Mouse (Mus musculus): ENCODE results near the gene Gpx7. TPM values are rescaled to one million over a fixed set of nuclear protein-coding genes. Genes with fewer than 3 reads are reported as not detected.

The Gpx7 gene
- polyA plus RNA-seq, 1 experiment from 2014 or later: 51.4 TPM

GRCm38 (mm10) chr4:108403861-108404635 is 2.7 kb downstream of the Gpx7 start:
- Histone ChIP-seq H3K27ac (ENCODE audit: low read length) (no peak overlapping the region), H3K36me3 (ENCODE audit: control insufficient read depth, insufficient read depth) (peaks cover 7% of the 10 kb centered on the region; the same call in 1 of the 2 replicates), H3K27me3 (ENCODE audit: control insufficient read depth, insufficient read depth, low read length) (no peaks in the 10 kb centered on the region), H3K4me2 (ENCODE audit: low read depth, low read length) (no peak overlapping the region), H3K4me1 (ENCODE audit: control insufficient read depth, insufficient read depth, low read length) (peaks cover 10% of the 10 kb centered on the region), H3K9ac (ENCODE audit: low read length) (no peak overlapping the region), H3K4me3 (ENCODE audit: low read length) (no peak overlapping the region), H3K9me3 (replicated peaks; ENCODE audit: control insufficient read depth, low read length) (no peaks in the 10 kb centered on the region)
- WGBS: 88% methylated on average over 8 of the region's 8 CpGs
- ATAC-seq (replicated peaks; ENCODE audit: extremely low read depth, insufficient read depth, low FRiP score): no peak

DNA sequence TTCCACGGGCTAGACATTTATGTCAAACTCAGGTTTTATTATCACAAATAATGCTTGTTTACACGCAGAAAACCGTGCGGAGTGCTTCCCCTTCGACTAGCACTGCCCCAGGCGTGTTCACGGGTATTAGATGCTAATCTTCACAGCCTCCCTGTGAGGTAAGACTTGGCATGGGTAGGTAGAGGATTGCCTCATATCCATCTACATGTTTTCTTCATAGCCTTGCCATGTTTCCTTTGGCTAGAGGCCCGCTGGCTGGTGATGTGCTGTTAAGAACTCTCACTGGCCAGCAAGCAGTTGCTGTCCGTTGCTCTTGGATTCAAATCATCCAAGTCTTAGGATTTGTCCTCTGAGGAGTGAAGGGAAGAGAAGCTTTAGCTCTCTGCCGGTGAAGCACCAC is 6.4 kb downstream of the Gpx7 start:
- H3K4me2 ChIP-seq (ENCODE audit: low read depth, low read length): no peak overlapping the region
- H3K36me3 ChIP-seq (ENCODE audit: control insufficient read depth, insufficient read depth): peaks cover 7% of the 10 kb centered on the region; the same call in 1 of the 2 replicates
- H3K27ac ChIP-seq (ENCODE audit: low read length): no peak overlapping the region
- WGBS: 90% methylated on average over 10 of the region's 10 CpGs
- H3K9ac ChIP-seq (ENCODE audit: low read length): no peak overlapping the region
- no peaks in the 10 kb centered on the region for H3K4me1 ChIP-seq (ENCODE audit: control insufficient read depth, insufficient read depth, low read length)
- no peak overlapping the region for H3K4me3 ChIP-seq (ENCODE audit: low read length)
- no peaks in the 10 kb centered on the region for H3K27me3 ChIP-seq (ENCODE audit: control insufficient read depth, insufficient read depth, low read length)
- no peak for ATAC-seq (replicated peaks; ENCODE audit: extremely low read depth, insufficient read depth, low FRiP score)
- H3K9me3 ChIP-seq (replicated peaks; ENCODE audit: control insufficient read depth, low read length): no peaks in the 10 kb centered on the region

DNA sequence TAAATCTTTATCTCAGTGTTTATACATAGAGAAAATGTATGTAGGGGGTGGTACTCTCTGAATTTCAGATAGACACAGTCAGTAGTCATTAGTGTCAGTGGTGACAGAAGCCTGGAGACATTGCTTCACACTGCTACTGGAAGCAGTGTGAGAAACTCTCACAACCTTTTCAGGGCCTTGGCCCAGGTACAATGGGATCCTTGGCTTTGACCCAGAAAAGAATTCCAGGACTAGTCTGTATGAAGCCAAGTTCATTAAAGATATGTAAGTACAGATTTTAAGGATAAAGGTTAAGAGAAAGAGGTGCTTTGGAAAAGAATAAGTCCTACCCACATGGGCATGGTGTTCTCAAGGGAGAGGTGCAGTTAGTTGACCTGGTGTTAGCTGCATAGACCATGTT is 12.5 kb downstream of the Gpx7 start:
- Histone ChIP-seq H3K4me3 (ENCODE audit: low read length) (no peak overlapping the region), H3K9me3 (replicated peaks; ENCODE audit: control insufficient read depth, low read length) (peaks cover 7% of the 10 kb centered on the region), H3K4me1 (ENCODE audit: control insufficient read depth, insufficient read depth, low read length) (peaks cover 2% of the 10 kb centered on the region; the same call in 1 of the 2 replicates), H3K27me3 (ENCODE audit: control insufficient read depth, insufficient read depth, low read length) (no peaks in the 10 kb centered on the region), H3K36me3 (ENCODE audit: control insufficient read depth, insufficient read depth) (no peaks in the 10 kb centered on the region), H3K27ac (ENCODE audit: low read length) (no peak overlapping the region), H3K4me2 (ENCODE audit: low read depth, low read length) (no peak overlapping the region), H3K9ac (ENCODE audit: low read length) (no peak overlapping the region)
- ATAC-seq (replicated peaks; ENCODE audit: extremely low read depth, insufficient read depth, low FRiP score): no peak

GRCm38 (mm10) chr4:108392558-108392957 is 14.2 kb downstream of the Gpx7 start:
- H3K4me1 ChIP-seq (ENCODE audit: control insufficient read depth, insufficient read depth, low read length): peaks cover 11% of the 10 kb centered on the region; the same call in 1 of the 2 replicates
- no peaks in the 10 kb centered on the region for H3K27me3 ChIP-seq (ENCODE audit: control insufficient read depth, insufficient read depth, low read length)
- no peak overlapping the region for H3K4me3 ChIP-seq (ENCODE audit: low read length)
- no peak overlapping the region for H3K9ac ChIP-seq (ENCODE audit: low read length)
- H3K36me3 ChIP-seq (ENCODE audit: control insufficient read depth, insufficient read depth): no peaks in the 10 kb centered on the region
- no peak overlapping the region for H3K4me2 ChIP-seq (ENCODE audit: low read depth, low read length)
- peaks cover 7% of the 10 kb centered on the region for H3K9me3 ChIP-seq (replicated peaks; ENCODE audit: control insufficient read depth, low read length)
- no peak for ATAC-seq (replicated peaks; ENCODE audit: extremely low read depth, insufficient read depth, low FRiP score)
- no peak overlapping the region for H3K27ac ChIP-seq (ENCODE audit: low read length)
- 49% methylated on average over 2 of the region's 2 CpGs for WGBS

DNA sequence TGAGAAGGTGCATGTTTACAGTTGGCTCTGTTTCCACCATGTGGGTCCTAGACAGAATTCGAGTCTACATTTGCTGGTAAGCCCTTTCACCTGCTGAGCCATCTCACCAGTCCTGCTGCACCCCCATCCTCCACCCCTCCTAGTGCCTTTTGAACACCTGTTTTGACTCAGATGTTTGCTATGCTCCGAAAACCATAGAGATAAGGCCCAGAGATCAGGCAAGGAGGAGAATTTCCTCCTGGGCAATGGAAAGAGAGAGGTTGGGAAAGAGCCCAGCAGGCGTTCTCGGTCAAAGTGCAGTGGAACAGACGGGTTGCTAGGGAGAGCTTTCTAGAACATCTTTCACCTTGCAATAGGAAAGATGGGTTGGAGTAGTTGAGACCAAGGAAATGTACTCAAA is 15.6 kb downstream of the Gpx7 start:
- Histone ChIP-seq H3K9me3 (replicated peaks; ENCODE audit: control insufficient read depth, low read length) (peaks cover 7% of the 10 kb centered on the region), H3K4me2 (ENCODE audit: low read depth, low read length) (no peak overlapping the region), H3K27ac (ENCODE audit: low read length) (no peak overlapping the region), H3K27me3 (ENCODE audit: control insufficient read depth, insufficient read depth, low read length) (no peaks in the 10 kb centered on the region), H3K4me3 (ENCODE audit: low read length) (no peak overlapping the region), H3K36me3 (ENCODE audit: control insufficient read depth, insufficient read depth) (no peaks in the 10 kb centered on the region), H3K9ac (ENCODE audit: low read length) (no peak overlapping the region), H3K4me1 (ENCODE audit: control insufficient read depth, insufficient read depth, low read length) (peaks cover 14% of the 10 kb centered on the region; the same call in 1 of the 2 replicates)
- no peak for ATAC-seq (replicated peaks; ENCODE audit: extremely low read depth, insufficient read depth, low FRiP score)
- WGBS: 67% methylated on average over 5 of the region's 5 CpGs

- Histone ChIP-seq H3K4me2 (ENCODE audit: low read depth, low read length) (no peak overlapping the region), H3K27ac (ENCODE audit: low read length) (no peak overlapping the region; the same call in 1 of the 2 replicates), H3K9ac (ENCODE audit: low read length) (no peak overlapping the region; the same call in 1 of the 2 replicates), H3K27me3 (ENCODE audit: control insufficient read depth, insufficient read depth, low read length) (peaks cover 9% of the 10 kb centered on the region), H3K36me3 (ENCODE audit: control insufficient read depth, insufficient read depth) (no peaks in the 10 kb centered on the region), H3K4me1 (ENCODE audit: control insufficient read depth, insufficient read depth, low read length) (peaks cover 14% of the 10 kb centered on the region; the same call in 1 of the 2 replicates), H3K4me3 (ENCODE audit: low read length) (no peak overlapping the region), H3K9me3 (replicated peaks; ENCODE audit: control insufficient read depth, low read length) (no peaks in the 10 kb centered on the region)
- ATAC-seq (replicated peaks; ENCODE audit: extremely low read depth, insufficient read depth, low FRiP score): no peak
- 85% methylated on average over 3 of the region's 3 CpGs for WGBS
Measured at GRCm38 (mm10) chr4:108388741-108389140, 18.0 kb downstream of the Gpx7 start.

DNA sequence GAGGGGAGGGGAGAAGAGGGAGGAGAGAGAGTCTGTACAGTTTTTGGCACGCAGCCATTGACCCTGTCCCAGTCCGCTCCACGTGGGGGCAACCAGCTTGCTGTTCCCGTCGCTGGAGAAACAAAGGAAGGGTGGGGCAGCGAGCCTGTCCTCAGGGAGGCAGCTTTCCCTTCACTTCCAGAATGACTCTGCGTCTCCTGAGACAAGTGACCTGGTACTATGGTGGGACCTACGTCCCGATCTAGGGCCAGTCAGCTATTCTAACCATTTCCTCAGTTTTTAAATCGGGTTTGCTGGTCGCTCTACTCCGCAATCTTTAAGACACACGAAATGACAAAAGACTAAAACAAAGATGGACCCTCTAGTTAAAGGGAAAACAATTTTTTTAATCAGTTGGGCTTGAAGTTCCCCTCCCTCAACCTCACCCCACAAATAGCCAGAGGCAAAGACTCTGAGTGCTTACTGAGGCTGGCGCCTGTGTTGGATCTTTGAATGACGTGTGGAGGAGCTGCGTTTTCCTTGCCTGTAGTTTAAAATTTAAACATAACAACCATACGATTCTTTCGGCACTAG is 19.0 kb downstream of the Gpx7 start:
- ATAC-seq (replicated peaks; ENCODE audit: extremely low read depth, insufficient read depth, low FRiP score): peak; percentile 83
- WGBS: 2% methylated on average over 18 of the region's 18 CpGs
- H3K27ac ChIP-seq (ENCODE audit: low read length): peak overlapping the region; percentile 93

GRCm38 (mm10) chr4:108387106-108387505 is 19.7 kb downstream of the Gpx7 start:
- H3K27me3 ChIP-seq (ENCODE audit: control insufficient read depth, insufficient read depth, low read length): peaks cover 14% of the 10 kb centered on the region
- no peak overlapping the region; the same call in 1 of the 2 replicates for H3K4me3 ChIP-seq (ENCODE audit: low read length)
- peaks cover 14% of the 10 kb centered on the region; the same call in 1 of the 2 replicates for H3K4me1 ChIP-seq (ENCODE audit: control insufficient read depth, insufficient read depth, low read length)
- H3K9me3 ChIP-seq (replicated peaks; ENCODE audit: control insufficient read depth, low read length): no peaks in the 10 kb centered on the region
- peak overlapping the region; percentile 76 for H3K9ac ChIP-seq (ENCODE audit: low read length)
- WGBS: 36% methylated on average over 4 of the region's 4 CpGs
- H3K4me2 ChIP-seq (ENCODE audit: low read depth, low read length): peak overlapping the region; percentile 84
- no peaks in the 10 kb centered on the region for H3K36me3 ChIP-seq (ENCODE audit: control insufficient read depth, insufficient read depth)
- peak overlapping the region; percentile 93 for H3K27ac ChIP-seq (ENCODE audit: low read length)
- no peak for ATAC-seq (replicated peaks; ENCODE audit: extremely low read depth, insufficient read depth, low FRiP score)

More for the DNA sequence above, 19.0 kb downstream of the Gpx7 start:
- Histone ChIP-seq H3K4me1 (ENCODE audit: control insufficient read depth, insufficient read depth, low read length) (peaks cover 14% of the 10 kb centered on the region; the same call in 1 of the 2 replicates), H3K36me3 (ENCODE audit: control insufficient read depth, insufficient read depth) (no peaks in the 10 kb centered on the region), H3K27me3 (ENCODE audit: control insufficient read depth, insufficient read depth, low read length) (peaks cover 9% of the 10 kb centered on the region), H3K9me3 (replicated peaks; ENCODE audit: control insufficient read depth, low read length) (no peaks in the 10 kb centered on the region), H3K4me2 (ENCODE audit: low read depth, low read length) (peak overlapping the region; percentile 84), H3K4me3 (ENCODE audit: low read length) (peak overlapping the region; percentile 54), H3K9ac (ENCODE audit: low read length) (peak overlapping the region; percentile 76)

DNA sequence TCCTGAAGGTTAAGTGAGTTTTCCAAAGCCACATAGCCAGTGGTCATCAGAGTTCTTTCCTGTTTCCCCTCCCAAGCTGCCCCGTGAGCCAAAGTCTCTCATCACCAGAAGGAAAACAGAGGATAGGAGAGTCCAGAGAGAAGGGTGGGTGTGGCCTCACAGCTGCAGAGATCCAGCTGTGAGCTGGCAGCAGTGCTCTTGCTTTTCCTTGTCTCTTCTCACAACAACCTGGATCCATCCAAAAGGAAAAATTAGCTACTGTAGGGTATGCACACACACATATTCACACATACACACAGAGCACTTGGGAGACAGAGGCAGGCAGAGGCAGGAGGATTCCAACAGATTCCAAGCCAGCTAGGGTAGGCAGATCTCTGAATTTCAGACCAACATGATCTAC is 20.7 kb downstream of the Gpx7 start:
- H3K4me1 ChIP-seq (ENCODE audit: control insufficient read depth, insufficient read depth, low read length): peaks cover 14% of the 10 kb centered on the region; the same call in 1 of the 2 replicates
- H3K9ac ChIP-seq (ENCODE audit: low read length): no peak overlapping the region
- no peak for ATAC-seq (replicated peaks; ENCODE audit: extremely low read depth, insufficient read depth, low FRiP score)
- peaks cover 14% of the 10 kb centered on the region for H3K27me3 ChIP-seq (ENCODE audit: control insufficient read depth, insufficient read depth, low read length)
- H3K4me3 ChIP-seq (ENCODE audit: low read length): no peak overlapping the region
- no peak overlapping the region for H3K4me2 ChIP-seq (ENCODE audit: low read depth, low read length)
- H3K9me3 ChIP-seq (replicated peaks; ENCODE audit: control insufficient read depth, low read length): no peaks in the 10 kb centered on the region
- H3K27ac ChIP-seq (ENCODE audit: low read length): no peak overlapping the region
- no peaks in the 10 kb centered on the region for H3K36me3 ChIP-seq (ENCODE audit: control insufficient read depth, insufficient read depth)
- WGBS: 32% methylated on average over 1 of the region's 1 CpGs

Measured in heart, embryonic 16.5 days (tissue).